Mouse (Mus musculus) CD4-positive, CD25-positive, alpha-beta regulatory T cell, adult 4 months (primary cell): ENCODE measurements around the gene Dse. TPM values are rescaled to one million over a fixed set of nuclear protein-coding genes. Genes with fewer than 3 reads are reported as not detected.
A peak's percentile ranks its signal among the peaks of the same experiment; 100 is the strongest.

Experiments
- ATAC-seq: one replicate; pipeline ENCODE4 v1.8.0; 2017
- polyA plus RNA-seq, 2 experiments: library from polyadenylated mRNA; unstranded; fragments of 100-300 nt; shearing (Covaris generic); gene quantifications; one replicate each; pipeline ENCODE4 v1.2.1; 2017

Dse gene
- polyA plus RNA-seq, 2 experiments from 2014 or later = 1.3 to 2.0 TPM

DNA sequence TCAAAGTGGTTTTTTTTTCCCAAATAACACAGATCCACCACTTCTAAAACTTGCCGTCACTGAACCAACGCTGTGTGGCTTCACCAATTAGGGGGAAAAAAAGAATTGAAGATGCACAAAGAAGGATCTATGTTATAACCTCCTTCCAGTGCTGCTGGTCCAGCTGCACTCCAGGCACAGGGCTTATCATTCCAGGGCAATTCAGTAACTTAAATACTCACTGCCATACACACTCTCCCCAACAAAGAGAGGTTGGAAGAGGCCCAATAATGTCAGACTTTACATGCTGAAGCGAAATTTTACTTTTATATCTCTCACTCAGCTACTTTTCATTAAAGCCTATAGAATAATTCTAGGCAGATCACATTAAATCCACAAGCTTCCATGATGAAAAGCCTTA, 8.9 kb downstream of the Dse start:
- no peak for ATAC-seq

DNA sequence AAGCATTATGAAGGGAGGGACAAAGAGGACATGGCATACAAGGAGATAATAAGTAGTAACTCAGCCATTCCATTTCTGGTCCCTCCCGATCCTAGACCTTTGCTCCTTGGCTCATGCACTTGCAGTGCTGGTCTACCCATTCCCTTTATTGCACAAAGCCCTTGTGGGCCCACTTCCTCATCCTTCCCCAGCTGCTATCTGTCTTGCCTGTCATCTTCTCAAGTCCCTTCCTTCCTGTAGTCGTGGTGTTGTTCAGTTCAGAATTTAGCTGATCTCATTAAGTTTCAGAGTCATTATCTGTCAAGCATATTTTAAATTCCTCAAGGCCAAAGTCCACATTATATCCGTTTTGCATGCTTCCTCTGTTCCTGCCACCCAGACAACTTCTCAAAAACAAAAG, 9.5 kb downstream of the Dse start:
- ATAC-seq = peak; percentile 75

DNA sequence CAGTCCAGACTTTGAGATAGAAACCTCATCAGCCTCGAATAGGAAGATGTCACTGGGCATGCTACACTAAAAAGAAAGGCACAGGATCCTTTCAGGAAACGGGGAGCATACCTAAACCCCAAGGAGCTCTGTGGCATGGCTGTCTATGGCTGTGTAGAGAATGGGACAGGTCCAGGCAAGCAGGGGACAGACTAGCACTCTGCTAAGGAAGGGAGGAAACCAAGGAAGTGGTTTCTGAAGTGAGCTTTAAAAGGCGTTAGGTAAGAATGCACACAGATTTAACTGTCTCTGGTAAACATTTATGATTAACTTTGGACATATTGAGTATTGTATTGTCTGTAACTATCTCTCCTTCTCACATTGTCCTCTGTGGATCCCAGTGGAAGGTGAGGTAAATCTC, 10.2 kb downstream of the Dse start:
- ATAC-seq = peak; percentile 55

DNA sequence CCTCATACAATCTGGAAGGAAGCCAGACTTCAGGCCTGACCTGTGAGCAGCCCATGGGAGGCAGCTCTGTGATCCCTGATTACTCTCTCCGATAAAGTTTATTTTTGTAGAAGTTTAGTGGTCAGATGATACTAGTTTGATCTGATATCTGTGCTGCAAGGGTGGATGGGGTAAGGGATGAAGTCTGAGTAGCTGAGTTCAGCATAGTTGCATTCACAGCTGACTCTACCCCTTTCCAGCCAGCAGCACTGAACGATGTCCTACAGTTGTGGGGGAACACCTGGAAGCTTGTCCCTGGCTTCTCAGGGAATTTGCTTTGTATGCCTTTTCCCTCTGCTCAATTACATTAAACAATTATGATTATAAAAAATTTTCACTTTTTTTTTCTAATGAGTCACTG, 12.6 kb downstream of the Dse start:
- no peak for ATAC-seq

DNA sequence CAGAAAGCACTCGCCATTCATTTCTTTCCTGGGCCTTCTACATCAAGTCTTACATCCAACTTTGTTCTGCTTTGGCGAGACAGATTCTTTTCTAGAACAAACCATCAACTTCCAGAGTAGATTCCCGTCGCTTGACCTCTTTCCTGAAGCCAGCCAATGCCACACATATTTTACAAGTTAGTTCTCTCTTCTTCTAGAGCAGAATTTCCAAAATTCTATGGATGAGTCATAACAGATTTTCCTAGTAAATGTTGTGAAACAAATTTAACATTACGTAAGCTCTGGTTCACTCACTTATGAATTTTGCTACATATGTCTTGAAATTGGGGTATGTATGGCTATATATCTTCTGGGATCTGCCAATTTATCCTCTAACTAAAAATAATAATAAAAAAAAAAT, 13.0 kb downstream of the Dse start:
- ATAC-seq = no peak

DNA sequence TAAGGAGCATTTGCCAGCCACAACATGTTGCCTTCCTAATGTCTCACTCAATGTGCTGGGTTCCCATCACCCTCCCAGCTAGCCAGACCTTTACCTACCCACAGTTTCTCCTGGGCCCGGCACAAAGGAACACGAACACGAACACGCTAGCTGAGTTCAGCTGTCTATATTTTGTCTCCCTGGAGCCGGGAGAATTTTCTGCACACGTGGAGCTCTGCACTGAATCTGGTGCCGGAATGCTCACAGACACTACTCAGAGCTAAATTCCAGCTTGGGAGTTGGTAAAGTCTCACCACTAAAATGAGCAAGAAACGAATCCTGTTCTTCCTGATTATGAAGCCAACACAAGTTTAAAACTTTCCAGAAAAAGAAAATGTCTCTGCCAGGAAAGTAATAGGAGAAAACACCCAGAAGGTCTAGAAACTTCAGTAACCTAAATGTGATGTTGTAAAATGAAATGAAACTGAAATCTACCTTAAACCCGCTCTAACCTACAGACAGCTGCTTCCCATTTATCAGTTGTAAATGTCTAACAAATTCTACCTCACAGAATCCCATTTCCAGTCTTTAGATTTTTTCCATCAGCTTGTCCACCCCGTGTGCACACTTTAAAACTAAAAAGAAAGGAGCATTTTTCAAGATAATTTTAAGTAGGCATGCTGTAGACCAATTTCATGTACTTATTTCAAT, 20.8 kb downstream of the Dse start:
- ATAC-seq = no peak

DNA sequence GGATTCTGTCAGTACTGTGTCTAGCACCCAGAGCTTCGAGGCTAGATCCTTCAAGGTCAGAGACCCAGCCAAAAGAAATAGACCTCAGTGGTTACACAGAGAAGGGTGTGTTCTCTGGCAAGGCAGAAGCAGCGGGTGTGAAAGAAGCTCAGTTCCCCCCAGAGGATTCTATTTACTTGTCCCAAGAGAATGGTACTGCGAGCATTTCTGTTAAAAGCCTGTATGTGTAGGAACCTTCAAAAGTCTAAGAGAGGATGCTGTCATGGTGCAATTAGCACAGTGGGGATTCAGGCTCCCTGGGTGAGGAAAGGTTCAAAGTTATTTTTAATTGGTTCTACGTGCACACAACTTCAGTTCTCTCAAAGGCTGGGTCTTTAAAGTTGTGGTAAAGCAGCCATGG, 22.0 kb downstream of the Dse start:
- no peak for ATAC-seq

DNA sequence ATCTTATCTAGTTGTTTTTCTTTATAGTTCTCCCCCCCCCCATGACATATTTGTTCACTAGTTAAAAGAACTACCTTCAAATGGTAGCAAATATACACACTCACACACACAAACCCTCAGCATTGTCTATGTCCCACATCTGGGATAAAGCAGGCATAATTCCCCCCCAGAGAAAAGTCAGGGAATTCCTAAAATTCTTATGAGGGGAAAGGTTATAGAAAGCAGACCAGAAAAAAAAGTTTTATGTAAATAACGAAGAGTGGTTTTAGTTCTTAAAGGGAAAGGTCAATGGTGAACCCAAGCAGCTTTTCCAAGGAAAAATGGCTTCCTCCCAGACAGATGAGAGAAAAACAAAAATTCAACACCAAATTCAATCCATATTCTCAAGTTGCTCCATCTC, 22.6 kb downstream of the Dse start:
- ATAC-seq = no peak

DNA sequence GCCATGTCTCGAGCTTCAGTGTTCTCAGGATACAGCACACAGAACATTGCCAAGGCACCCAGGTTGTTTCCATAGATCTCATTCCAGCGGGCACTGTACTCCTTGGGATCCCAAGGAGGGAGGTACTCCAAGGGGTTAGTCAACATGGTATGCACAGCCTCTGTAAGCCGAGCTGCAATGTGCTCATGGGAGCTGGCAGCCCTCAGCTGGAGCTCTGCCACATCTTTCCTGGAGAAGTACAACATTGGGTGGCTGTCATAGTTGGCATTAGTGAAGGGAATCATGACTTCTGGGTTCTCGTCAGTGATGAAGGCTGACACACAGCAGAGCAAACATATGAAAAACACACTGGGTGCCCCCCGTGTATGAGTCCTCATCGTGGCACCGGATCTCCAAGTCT, 23.8 kb downstream of the Dse start:
- ATAC-seq = no peak

DNA sequence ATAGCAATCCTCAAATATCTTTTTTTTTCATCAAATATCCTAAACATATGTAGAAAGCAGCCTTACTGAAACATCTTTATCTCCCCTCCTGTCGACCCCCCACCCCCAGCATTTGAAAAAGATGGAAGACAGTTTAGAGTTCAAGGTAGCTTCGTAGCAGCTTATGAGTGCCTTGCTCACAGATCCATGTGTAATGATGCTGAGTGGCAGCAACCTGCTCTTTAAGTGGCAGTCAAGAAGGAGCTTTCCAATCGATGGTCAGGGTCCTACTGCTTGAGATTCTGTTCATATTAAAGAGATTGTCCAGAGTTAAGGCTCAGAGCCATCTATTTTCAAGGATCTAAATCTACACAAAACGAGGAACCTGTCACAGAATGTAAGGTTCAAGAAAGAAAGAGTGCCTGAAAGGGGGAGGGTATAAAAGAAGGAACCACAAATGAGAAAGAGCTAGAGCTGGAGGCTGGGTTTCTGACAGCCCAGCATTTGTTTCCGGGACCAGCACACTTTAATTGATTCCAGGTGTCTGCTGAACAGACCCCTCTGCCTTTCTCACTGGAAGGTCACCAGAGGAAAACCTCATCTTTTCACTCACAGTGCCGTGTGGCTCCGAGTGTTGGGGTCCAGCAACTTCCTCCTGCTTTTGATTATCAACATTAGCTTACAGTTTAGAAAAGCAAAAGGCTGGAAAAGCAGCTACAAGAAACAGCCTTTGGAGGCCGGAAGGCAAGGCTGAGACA, 31.5 kb downstream of the Dse start:
- ATAC-seq = no peak

DNA sequence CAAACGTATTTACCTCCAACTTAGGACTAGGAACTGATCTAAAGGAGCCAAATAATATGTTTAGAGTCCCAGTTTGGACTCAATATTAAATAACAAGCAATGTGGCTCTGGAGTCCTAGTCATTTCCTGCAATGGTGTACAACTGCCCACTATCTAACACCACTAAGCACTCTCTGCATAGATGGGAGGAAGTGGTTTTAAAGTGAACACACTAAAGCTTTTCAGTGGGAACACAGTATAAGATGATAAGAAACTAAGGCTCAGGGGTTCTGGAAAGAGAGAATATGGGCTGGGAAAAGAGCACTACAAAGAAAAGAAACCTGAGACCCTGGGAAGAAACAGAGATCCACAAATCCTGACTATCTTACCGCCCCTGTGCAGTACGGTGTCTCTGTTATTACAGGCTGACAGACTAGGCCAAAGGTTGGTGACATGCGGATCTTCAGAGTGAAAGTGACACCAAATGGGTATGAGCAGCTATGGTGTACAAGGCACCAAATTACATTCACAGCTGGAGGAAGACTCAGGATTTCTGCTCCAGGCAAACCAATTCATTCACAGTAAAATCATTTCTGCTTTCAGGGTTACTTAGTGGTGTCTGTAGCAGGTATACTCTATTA, 34.7 kb downstream of the Dse start:
- ATAC-seq = peak; percentile 64

DNA sequence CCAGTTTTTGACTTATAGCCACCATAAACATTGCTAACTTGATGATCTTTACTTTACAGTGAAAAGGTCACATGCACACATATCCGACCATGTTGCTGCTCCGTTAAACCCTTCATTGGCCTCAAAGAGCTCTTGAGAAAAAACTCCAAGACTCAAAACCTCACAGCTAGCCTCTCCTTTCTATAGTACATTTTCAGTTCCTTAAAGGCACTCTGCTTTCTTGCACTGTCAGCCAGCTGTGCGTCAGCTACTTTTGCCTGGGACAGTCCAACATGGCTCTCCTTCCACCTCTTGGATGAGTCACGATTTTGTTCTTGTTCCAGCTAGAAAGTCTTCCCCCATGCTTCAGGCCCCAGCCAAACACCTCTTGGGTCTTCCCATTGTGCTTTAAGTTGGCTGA, 35.9 kb downstream of the Dse start:
- peak; percentile 10 for ATAC-seq

DNA sequence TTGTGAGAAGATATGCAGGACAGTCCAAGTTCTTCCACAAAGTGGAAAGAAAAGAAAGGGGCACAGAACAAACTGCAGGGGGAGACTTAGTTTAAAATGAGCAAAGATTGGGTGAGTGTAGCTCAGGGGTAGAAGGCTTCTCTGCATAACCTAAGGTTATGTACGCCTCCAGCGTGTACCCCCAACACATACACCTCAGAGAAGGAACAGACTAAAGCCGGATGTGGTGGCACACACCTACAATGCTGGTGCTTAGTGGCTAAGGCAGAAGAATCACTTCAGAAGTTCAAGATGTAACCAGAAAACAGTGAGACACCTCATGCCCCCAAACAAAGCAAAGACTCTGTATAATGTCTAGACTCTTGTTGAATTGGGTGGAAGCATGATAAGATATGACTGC, 36.3 kb downstream of the Dse start:
- ATAC-seq = peak; percentile 87

DNA sequence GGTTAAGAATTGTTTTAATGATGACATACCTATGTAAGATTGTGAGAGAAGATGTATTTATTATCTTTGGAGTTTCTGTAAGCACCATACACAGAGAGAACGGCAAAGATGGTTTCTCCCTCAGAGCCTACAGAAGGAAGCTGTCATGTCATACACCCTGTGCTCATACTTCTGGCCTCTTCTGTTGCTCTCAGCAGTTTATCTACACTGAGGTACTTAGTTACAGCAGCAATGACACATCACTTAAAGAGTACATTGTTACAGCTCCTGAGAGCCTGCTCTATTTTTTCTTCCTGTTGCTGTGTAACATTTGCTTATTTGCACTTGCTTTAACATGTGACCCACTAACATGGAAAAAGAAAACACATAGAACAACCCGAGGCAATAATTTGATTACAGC, 40.5 kb downstream of the Dse start:
- no peak for ATAC-seq

DNA sequence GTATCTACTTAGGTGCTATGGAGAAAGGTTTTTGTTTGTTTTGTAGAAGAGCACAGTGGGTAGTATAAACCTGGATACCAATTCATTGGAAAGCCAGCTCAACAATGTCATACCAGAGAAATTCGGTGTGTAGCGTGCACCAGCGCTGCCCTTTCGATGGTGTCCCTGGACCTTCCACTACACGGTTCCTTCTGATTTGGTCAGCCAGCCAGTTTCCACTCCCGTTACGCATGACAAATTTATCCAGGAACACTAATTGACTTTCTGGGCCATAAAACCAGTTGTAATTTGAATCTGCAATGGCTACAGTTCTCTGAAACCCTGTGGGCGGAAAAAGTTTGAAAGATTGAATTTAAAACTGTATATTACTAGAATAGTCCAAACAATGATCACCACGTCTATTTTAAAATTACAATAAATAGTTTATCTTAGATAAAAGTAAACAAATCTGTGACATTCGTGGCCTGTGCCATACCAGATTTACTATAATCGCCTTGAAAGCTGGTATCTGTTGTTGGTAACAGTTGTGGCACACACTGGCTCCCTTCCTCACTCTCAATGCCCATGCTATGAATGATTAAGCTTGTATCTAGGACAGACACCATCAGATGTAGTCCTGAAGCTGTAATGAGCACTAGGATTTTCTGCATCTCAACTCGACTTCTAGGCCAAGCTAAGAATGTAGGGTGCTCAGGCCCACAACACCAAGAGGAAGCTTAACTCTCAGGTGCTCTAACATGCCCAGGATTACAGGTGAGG, 51.5 kb downstream of the Dse start:
- ATAC-seq = no peak

DNA sequence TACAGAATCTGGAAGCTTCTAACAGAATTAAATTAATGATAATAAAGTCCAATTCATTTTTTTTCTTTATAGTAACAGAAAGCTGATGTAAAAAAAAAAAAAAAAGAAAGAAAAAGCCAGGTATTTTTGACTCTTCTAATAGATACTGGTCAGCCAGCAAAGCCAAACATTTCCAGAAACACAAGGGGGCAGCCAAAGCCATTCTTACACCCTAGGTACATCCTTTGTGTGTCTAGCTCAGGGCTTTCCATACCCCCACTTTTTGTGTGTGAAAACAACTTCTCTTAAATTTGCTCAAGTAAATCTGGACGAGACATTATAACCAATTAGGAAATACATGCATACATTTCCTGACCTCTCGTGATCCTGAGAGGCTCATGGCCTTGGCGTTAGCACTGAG, 55.7 kb downstream of the Dse start:
- peak; percentile 71 for ATAC-seq

DNA sequence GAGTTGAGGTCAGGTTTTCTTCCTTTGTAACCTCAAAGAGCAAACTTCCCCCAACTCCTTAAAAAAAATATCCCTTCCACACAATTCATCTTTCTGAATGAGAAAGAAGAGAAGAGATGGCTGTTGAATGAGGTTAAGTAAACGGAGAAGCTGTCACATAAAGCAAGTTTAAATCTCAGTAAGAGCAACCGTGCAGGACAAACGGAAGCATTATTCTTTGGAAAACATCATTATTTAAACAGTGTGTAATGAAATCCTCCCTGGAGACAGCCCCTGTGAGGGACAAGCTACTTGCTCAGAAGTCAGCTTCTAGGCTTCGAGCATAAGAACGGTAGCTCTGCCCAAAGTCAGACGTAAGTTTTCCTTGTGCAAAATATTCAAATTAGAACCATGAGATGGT, 57.1 kb downstream of the Dse start:
- no peak for ATAC-seq

DNA sequence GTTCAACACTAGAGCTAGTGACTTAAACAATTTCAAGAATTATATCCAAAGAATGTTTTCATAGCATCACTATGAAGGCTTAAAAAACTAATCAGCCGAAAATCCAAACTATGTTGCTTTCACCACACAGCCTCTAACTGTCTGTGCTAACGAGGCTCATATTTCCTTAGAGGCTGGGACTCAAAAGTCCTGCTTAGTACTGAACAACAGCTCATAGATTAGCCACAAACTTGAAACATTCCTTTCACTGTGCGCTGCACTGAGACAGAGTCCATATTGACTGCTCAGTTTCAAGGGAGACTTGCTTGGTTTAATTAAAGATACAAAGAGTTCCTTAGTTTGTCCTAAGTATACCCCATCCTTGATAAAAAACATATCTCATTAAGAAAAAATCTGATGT, 57.7 kb downstream of the Dse start:
- ATAC-seq = no peak

DNA sequence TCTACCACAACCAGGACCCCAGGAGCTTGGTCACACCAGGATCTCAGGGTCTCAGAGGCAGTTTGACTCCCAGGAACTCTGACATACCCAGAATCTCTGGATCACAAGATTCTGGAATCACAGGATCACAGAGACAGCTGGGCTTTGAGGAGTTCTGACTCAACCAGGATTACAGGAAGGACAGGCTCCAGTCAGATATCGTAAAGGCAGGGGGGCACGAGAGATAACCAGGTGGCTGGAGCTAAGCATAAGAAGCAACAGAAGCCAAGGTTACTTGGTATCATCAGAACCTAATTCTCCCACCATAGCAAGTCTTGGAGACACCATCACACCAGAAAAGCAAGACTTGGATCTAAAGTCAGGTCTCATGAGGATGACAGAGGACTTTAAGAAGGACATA, 65.8 kb downstream of the Dse start:
- ATAC-seq = no peak

DNA sequence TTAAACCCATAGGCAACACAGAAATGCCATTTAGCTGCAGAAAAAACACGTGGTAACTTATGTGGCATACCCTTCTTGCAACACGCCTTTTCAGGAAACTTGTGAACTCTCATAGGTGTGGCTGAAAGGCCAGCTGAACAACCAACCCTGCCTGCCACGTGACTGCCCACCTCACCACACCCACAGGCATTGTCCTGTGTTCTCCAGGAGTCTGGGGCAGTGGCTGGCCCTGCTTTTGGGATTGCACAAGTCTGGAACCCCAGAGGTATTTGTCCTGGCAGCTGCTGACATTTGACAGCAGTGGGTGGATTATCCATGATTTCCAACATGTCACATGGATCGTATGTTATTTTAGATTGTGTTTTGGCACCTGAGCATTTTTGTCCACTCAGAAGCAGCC, 67.7 kb downstream of the Dse start:
- ATAC-seq = no peak

DNA sequence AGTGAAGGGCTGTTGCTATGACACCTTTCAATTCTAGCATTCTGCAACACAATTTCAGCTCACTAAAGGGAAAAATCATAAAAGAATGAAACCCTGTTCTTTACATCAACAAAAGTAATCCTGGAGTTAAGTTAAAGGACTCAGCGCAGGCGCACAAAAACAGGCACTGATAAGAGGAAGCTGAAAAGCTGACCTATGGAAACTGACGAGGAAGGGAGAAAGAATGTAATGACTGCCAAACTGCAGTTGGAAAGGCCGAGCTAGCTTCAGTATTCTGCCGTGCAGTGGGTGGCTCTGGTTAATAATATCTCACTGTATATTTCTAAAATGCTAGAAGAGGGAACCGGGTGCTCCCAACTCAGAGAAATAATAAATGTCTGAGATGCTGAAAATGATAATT, 69.5 kb downstream of the Dse start:
- ATAC-seq = no peak

DNA sequence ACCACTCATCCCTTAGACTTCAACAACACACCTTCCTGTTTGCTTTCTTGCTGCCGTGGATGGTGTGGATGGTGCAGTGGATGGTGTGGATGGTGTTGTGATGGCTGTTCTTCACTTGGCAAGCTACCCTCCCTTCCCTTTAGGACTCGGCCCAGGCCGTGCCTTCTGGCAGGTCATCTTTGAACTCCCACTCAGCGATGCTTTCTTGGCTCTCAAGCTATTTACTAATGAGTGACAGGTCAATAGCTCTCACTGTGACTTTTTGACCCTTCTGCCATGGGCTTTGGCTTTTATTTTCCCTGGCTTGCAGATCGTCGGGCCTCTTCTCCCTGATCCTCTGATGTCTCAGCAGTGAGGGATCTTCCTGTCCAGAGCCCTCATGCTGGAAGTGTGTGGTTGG, 71.1 kb downstream of the Dse start:
- no peak for ATAC-seq

DNA sequence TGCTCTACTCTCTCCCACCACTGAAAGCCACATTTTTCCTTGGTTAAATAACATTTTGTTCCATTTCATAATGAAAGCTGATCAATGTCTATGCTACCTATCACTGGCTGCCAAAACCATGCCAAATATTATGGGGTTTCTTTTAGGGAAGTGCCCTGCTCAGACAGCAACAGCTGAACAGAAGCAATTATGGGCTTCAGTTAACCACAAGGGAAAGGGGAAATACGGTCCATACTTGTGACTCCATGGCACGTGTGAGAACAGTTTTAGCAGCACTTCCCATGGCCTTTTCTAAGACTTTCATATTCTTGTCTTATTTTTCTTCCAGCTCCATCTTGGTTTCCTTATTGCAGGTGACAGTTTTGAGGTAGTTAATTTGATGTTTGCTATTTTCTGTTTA, 76.2 kb downstream of the Dse start:
- no peak for ATAC-seq

DNA sequence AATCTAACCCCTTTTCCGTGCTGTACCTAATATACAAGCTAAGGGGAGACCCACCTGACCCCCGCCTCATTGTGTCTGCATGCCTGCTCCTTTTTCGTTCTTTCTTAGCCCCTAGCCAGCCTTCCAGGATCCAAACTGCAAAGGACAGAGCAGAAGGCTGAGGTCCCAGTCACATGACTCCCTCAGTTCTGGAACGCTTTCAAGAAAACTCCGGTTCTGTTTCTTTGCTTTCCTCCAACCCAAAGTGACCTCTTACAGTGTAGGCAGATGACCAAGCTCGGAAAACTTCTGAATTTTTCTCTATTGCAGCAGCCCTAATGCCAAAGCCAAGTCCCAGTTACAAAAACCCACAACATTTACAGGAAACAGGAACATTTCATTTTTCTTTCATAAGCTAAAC, 79.1 kb downstream of the Dse start:
- peak; percentile 1 for ATAC-seq
